Mouse (Mus musculus): ENCODE measurements at regions not wholly inside any gene's neighbourhood (a gene's known extent, or its start where the extent isn't known, plus 50 kb on each side); places are given as distances from the start of the nearest gene placed in this dataset.

GRCm38 (mm10) chr10:98765786-98766419 lies 148.3 kb upstream of the Atp2b1 start:
- no peak for DNase-seq (ENCODE audit: low spot score in 2 of 2)

DNA sequence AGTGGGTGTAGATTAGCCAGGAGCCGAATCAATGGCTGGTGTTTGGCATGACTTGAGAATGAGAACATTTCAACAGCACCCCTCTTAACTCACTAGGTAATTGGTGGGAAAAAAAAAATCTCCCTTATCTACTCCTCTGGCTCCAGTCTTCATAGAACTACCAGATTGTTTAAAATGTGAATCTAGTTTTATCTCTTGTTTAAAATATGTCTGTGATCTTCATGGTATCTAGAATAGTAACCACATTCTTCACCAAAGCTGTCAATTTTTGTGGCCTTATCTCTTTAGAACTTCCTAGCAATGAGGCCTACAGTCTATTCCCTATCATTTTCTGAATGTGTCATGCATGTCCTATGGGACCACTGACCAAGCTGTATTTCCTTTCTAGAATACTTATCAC lies 134.4 kb upstream of the Atp2b1 start:
- no peak for DNase-seq (ENCODE audit: low spot score in 2 of 2)

DNA sequence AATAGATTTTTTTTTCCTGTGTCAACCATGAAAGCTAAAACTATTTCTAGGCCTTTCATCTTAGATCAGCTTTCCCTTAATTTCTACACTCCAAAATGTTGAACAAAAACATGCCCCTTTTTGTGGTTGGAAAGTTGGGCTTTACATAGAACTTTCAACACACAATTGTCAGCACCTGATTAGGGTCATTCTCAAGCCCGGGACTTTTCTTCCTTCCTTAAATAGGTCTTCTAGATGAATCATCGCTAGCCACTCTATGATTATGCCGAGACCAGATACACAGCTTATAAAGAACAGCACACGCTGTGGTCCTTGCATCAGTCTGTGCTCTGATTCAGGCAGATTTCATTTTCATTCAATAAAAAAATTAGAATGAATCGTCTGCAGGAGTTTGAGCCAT lies 133.3 kb upstream of the Atp2b1 start:
- DNase-seq (ENCODE audit: low spot score in 2 of 2), result no peak

DNA sequence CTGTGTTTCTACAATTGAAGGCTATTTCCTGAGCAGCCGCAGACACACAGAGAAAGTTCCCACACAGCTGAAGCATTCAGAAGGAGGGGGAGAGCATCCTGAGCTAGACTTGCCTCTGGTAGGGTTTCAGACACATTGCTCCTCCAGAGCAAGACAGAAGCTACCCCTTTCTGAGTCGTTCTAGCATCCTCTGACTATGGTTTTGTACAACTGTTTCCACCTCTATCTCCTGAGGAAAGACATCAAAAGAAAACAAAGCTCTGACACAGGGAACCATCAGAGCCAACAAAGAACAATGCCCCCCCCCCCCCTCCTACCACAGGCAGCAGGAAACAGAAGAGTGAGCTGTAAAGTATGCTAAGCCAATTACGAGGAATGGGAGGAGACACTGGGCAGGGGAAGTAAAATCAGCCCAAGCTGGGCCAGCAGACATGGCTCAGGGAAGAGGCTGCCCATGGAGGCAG lies 132.3 kb upstream of the Atp2b1 start:
- DNase-seq (ENCODE audit: low spot score in 2 of 2), result no peak

DNA sequence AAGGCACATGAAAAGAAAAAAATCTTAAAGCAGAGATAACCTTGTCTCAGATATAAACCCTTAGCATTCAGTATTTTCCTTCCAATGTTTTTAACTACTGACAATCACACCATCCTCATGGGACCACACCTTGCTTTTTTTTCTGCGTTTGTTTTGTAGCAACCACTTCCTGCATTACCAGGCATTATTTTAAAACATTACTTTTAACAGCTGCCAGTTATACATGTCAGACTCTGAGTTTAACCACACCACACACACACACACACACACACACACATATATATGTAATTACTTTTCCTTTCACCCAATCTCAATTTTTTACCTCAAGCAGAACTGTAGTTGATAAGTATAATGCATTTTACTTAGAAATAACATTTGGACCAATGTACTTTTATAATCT lies 128.8 kb upstream of the Atp2b1 start:
- no peak for DNase-seq (ENCODE audit: low spot score in 2 of 2)

DNA sequence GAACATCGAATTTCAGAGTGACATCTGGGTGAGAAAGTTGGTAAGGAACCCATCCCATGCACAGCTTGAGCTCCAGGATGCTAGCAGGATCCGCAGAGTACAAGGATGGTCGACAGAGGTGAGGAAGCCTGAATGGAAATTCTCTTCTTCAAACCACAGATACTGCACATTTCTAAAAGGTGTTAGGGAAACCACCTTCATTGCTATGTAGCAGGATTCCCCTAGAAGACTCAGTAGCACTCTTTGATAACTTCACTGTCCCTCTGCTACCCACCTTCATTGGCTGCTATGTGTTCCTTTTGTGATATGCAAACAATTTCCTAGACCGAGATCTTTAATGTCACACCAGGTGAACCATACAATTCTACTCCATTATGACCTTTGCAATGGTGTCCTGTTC lies 128.1 kb upstream of the Atp2b1 start:
- DNase-seq (ENCODE audit: low spot score in 2 of 2), result no peak

DNA sequence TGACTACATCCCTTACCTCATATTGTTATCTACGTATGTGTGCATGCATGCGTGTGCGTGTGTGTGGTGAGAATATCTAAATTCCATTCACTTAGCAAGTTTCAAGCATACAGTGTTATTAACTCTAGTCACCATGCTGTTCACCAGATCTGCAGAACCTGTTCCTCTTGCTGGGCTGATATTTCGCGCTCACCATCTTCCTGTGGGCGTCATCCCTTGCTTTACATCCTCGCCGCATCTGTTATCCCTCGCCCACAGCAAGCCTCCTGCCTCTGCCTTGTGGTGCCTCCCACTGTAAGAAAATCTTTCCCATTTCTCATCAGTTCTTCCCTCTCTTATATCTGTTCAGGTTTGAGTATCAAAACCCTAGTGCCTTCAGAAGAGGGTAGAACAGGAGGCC lies 124.4 kb upstream of the Atp2b1 start:
- no peak for DNase-seq (ENCODE audit: low spot score in 2 of 2)

DNA sequence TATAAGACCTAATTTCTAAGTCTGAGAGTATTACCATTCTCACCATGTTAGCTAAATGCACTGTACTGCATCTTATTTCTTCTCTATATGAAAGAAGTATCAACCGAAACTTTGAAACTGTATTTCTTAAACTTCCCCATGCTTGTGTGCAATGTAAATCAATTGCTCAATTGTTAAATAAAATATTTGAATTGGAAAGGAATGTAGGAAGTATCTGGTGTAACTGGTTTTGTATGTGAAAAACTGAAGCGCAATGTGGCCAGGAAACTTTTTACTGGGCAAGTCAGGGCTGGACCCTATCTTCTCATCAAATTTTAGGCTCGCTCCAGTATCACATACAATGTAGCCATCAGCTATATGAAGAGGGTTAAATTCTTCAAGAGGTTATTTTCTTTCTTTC lies 123.8 kb upstream of the Atp2b1 start:
- no peak for DNase-seq (ENCODE audit: low spot score in 2 of 2)

DNA sequence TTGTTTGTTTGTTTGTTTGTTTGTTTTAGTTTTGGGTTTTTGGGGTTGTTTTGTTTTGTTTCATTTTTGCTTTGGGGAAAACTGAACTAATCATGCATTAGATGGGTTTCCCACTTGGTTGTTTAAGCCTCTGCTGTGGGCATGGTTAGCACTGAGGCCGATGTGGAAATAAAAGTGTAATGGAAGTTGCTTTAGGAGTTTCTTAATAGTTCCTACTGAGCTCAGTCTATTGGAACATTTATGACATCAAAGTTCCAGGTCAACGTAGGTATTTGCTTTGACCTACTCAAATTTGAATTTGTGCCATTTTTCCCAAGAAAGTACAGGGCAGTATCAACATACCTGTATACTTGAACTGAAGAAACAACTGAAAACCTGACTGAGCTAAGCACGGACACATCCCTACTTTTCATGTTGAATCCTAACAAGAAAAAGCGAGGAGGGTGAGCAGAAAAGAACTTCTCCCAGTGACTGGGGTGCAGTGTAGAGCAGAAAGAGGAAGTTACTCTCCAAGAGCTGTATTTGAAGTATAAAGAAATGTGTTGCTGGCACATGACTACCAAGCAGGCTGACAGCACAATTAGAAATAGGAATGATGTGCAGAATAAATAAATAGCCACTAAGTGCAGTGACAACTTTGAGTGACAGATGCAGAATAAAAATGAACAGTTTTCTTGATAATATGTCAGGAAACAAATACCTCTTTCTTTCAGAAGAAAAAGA lies 122.0 kb upstream of the Atp2b1 start:
- DNase-seq (ENCODE audit: low spot score in 2 of 2), result no peak

DNA sequence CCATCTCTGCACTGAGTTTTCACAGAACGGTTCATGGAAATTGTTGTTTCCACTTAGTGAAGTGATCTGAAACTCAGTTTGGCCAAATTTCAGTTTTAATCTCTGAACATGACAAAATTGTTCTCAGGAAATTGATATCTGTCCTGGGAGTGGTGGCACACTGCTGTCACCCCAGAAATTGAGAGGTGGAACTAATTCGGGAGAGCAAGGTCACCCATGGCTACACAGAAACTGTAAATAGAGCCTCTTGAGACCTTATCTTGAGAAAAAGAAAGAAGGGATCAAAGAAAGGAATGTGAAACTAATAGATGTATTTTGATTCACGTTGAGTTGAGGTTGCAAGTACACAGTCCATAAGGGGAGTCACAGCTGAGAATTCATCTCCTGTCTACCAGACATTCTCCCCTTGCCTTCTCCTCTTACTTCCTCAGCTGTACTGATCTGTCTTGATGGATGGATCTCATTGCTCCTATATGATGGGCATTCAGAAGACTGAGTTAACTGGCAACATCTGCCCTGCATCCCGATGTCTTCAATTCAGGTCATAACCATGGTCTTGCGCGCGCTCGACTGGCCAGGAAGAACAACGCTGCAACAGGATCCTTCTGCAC lies 120.2 kb upstream of the Atp2b1 start:
- no peak for DNase-seq (ENCODE audit: low spot score in 2 of 2)

- DNase-seq (ENCODE audit: low spot score in 2 of 2), result no peak
These were observed 118.2 kb upstream of the Atp2b1 start for GRCm38 (mm10) chr10:98796016-98796415.

GRCm38 (mm10) chr10:98798634-98799415 lies 115.4 kb upstream of the Atp2b1 start:
- no peak for DNase-seq (ENCODE audit: low spot score in 2 of 2)

GRCm38 (mm10) chr10:98799830-98800229 lies 114.4 kb upstream of the Atp2b1 start:
- no peak for DNase-seq (ENCODE audit: low spot score in 2 of 2)

DNA sequence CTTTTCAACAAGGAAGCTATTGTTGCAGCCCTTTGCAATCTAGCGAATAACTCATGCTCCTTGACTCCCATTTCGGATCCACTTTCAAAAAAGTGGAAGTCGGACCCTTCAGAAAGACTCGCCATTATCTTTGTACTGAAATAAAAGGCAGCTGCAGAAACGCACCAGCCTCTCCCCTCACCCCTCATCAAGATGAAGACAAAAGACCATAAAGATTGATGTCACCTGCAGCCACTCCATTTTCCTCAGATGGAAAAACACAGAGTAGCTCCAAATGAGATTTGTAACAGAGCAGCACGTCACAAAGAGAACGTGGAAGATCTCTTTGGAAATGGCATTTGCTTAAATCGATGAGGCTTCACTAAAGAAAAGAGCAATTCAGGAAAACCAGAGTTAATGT lies 113.3 kb upstream of the Atp2b1 start:
- DNase-seq (ENCODE audit: low spot score in 2 of 2), result no peak

DNA sequence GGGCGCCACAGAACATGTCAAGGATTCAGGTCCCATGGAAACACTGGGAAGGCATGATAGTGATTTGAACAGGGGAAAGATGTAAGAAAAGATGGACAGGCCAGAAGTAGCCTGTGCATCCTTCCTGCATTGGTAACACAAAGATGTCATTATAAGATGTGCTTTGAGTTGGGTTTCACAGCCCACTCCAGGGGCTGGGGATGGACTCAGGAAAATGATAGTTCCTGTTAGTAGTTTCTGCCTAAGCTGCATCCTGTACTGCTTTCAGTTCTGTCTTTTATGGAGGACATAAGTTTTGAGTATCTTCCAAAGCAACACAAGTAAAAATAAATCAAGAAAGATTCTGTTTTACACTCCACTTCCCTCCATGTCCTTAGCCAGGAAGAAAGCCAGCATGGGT lies 109.2 kb upstream of the Atp2b1 start:
- no peak for DNase-seq (ENCODE audit: low spot score in 2 of 2)

DNA sequence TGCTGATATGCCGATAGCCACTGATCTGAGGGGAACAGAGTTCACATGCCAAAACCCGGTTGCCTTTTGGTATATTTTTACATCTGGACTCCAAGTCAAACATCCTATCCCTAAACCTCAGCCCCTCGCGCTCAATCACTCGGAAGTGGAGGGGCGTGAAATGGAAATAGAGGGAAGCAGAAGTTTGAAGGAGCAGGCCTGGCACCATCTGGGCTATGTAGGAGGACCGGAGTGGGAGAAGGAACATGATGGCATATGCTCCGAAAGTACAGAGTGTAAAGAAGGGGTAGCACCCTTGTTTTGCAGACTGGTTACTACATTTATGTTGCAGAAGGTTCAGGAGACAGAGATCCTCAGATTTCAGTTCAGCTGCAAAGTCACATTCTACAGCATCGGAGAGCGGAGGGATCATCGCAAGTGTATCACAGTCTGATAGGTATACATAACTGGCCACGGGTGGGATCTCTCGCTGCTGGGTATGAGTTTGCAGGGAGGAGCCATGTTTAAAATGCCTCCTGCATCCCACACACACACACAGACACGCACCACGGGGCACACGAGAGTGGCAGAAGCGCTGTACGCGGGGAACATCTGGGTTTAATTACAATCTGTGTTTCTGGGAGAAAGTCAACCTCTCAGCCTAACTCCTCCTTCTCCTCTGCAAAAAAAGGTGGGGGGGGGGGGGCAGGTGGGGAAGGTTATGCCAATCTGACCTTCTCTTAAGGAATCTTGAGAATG lies 107.2 kb upstream of the Atp2b1 start:
- no peak for DNase-seq (ENCODE audit: low spot score in 2 of 2)

DNA sequence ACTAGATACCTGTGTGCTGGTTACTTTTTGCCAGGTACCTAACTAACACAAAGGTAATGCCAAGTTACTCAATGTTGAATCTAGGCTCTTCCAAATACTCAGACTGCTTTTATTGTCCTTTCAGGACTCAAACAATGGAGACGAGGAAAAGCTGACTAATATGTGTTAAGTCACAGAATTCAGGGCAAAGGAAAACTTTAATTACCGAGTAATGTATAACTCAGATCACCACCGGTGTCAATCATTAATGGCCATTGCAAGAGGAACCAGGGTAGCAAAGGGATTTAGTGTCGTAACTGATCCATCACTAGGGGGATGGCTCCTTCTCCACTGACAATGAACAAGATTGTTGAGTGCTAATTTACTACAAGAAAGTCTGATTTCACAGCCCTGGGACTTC lies 105.6 kb upstream of the Atp2b1 start:
- DNase-seq (ENCODE audit: low spot score in 2 of 2), result no peak

- no peak for DNase-seq (ENCODE audit: low spot score in 2 of 2)
These were observed 85.2 kb upstream of the Atp2b1 start for GRCm38 (mm10) chr10:98829051-98829450.

- no peak for DNase-seq (ENCODE audit: low spot score in 2 of 2)
These were observed 82.7 kb upstream of the Atp2b1 start for GRCm38 (mm10) chr10:98831488-98831887.

- DNase-seq (ENCODE audit: low spot score in 2 of 2), result no peak
These were observed 76.7 kb upstream of the Atp2b1 start for GRCm38 (mm10) chr10:98837289-98838181.

All from spleen, postnatal 4 days (tissue).